Mouse (Mus musculus) neural tube, embryonic 11.5 days (tissue): ENCODE data around the gene 5730596B20Rik. TPM values are rescaled to one million over a fixed set of nuclear protein-coding genes. Genes with fewer than 3 reads are reported as not detected.

ENCODE experiments used
- ATAC-seq: fragments of 200-750 bp; cut with Nextera tagmentation; 2 replicates; pipeline ENCODE4 v1.8.0; 2017; ENCODE audit warnings: moderate number of reproducible peaks, mild to moderate bottlenecking, moderate TSS enrichment, moderate library complexity; ENCODE audit not compliant: insufficient read depth, low FRiP score, low TSS enrichment
- DNase-seq: peaks from one replicate; pipeline ENCODE4 v3.0.0-alpha.2; 2015; ENCODE audit warnings: low spot score
- H3K27ac ChIP-seq: fragments of 300-500 bp; sonication (generic); 2 replicates; pipeline ENCODE4 v1.5.1; 2014; ENCODE audit warnings: low read depth, mild to moderate bottlenecking, low read length
- H3K27me3 ChIP-seq: fragments of 300-500 bp; sonication (generic); 2 replicates; pipeline ENCODE4 v1.6.1; 2014; ENCODE audit warnings: mild to moderate bottlenecking, low read length, mixed read lengths; ENCODE audit not compliant: control insufficient read depth, insufficient read depth
- H3K36me3 ChIP-seq: fragments of 300-500 bp; sonication (generic); 2 replicates; pipeline ENCODE4 v1.6.1; 2014; ENCODE audit warnings: mild to moderate bottlenecking, low read length, moderate library complexity, mixed read lengths; ENCODE audit not compliant: control insufficient read depth, insufficient read depth
- H3K4me1 ChIP-seq: fragments of 300-500 bp; sonication (generic); 2 replicates; pipeline ENCODE4 v1.6.1; 2014; ENCODE audit warnings: low read length, mixed read lengths; ENCODE audit not compliant: control insufficient read depth, insufficient read depth
- H3K4me2 ChIP-seq: fragments of 300-500 bp; sonication (generic); 2 replicates; pipeline ENCODE4 v1.6.1; 2014; ENCODE audit warnings: low read depth, mild to moderate bottlenecking, moderate library complexity
- H3K4me3 ChIP-seq: fragments of 300-500 bp; sonication (generic); 2 replicates; pipeline ENCODE4 v1.5.1; 2014; ENCODE audit warnings: low read depth, low read length
- H3K9ac ChIP-seq: fragments of 300-500 bp; sonication (generic); 2 replicates; pipeline ENCODE4 v1.6.1; 2014; ENCODE audit warnings: mild to moderate bottlenecking, low read length
- H3K9me3 ChIP-seq: fragments of 300-500 bp; sonication (generic); 2 replicates; pipeline ENCODE4 v1.6.1; 2016; ENCODE audit warnings: low read length; ENCODE audit not compliant: control insufficient read depth
- WGBS: fragments of 180-500 bp; shearing (Covaris S2); extraction: QIAGEN DNeasy Blood & Tissue Kit; methylation state at CpG from one replicate; pipeline ENCODE4 v1.1.7; 2014; 5-methylcytosine and 5-hydroxymethylcytosine counted together
- polyA plus RNA-seq: library from polyadenylated mRNA; unstranded; fragments of >200 nt; fragmentation: Nextera tagmentation; extraction: Ambion mirVana; gene quantifications from 2 replicates; pipeline ENCODE4 v1.2.1, GENCODE M21; 2014

Gene 5730596B20Rik
- polyA plus RNA-seq, 1 experiment from 2014 or later, result 4.5 TPM

DNA sequence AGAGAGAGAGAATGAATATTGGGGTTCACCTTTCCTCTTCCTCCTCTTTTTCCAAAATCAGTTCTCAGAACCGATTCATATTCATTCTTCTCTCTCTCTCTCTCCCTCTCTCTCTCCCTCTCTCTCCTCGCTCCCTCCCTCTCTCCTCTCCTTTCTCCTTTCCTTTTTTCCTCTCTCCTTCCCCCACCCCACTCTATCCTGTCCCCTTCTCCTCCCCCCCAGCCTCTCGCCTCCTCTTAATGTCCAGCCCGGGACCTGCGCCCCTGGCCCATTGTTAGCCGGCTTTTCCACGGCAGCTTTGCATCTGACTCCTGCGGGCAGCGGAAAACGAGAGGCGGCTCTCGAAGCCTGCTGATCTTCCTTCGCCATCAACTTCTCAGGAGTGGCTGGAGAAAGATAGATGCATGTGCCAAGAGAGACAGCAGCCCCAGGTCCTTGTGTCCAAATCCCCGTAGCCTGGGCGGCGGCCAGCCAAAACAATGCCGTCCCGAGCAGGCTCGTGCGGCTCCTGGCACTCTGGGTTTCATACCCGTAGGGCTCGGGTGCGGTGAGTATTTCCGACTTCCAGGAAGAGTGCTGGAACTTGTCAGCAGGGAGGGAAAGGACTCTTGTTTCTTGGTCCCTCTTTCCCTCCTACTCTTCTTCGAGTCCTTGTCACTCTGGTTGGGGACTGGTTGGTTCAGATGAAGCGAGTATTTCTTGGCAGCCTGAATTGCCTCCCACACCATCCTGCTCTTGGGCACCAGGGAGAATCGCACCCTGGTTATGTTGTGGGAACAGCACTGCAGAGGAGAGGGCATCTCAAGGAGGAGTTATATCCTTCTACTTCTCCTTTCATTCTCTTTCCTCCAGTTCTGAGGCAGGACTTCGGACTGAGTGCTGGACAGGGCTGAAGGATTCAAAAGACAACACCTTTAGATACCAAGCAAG, 11.6 kb upstream of the 5730596B20Rik start:
- Histone ChIP-seq H3K4me2 (peak overlapping the region; percentile 78), H3K9me3 (no peaks in the 10 kb centered on the region)

DNA sequence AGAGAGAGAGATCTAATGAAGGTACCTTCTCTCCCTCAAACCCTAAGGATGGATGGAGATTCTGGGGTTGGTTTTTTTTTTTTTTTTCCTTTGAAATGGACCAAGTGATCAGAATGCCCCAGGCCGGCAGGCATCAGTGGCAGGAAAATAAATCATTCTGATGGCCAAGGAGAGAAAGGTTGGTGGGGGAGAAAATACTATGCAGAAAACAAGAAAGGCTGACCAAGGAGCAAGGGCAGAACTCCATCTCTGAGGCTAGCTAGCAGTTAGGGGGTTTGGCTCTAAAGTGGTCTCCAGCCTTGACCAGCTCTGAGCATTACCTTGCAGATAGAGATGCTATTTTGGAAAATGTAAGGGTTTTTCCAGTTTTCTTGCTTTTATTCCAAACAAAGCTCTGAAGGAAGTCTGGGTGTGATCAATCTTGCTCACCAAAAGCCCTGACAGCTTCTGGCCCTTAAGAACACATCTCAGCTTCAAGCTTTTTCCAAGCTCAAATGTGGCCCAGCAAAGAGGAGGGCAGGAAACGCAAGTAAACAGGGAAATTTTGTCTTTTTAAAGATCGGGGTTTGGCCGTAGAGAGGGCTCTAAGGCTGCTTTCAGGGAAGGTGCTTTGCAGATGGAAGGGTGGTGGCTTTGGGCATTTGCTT, 10.7 kb upstream of the 5730596B20Rik start:
- Histone ChIP-seq H3K4me1 (peaks cover 52% of the 10 kb centered on the region), H3K9me3 (no peaks in the 10 kb centered on the region), H3K9ac (peak overlapping the region; percentile 99), H3K4me2 (peak overlapping the region; percentile 78), H3K36me3 (peaks cover 5% of the 10 kb centered on the region; the same call in 1 of the 2 replicates), H3K27ac (peak overlapping the region; percentile 100), H3K4me3 (peak overlapping the region; percentile 91), H3K27me3 (no peaks in the 10 kb centered on the region)
- DNase-seq (peak; percentile 68), ATAC-seq (no peak)
- 2% methylated on average over 4 of the region's 4 CpGs for WGBS

More for the DNA sequence above, 11.6 kb upstream of the 5730596B20Rik start:
- Histone ChIP-seq H3K9ac (peak overlapping the region; percentile 99), H3K36me3 (peaks cover 5% of the 10 kb centered on the region; the same call in 1 of the 2 replicates), H3K4me1 (peaks cover 44% of the 10 kb centered on the region), H3K27ac (peak overlapping the region; percentile 100), H3K4me3 (peak overlapping the region; percentile 91), H3K27me3 (no peaks in the 10 kb centered on the region)
- under 1% methylated on average over 28 of the region's 28 CpGs for WGBS
- ATAC-seq (no peak), DNase-seq (peak; percentile 74)

DNA sequence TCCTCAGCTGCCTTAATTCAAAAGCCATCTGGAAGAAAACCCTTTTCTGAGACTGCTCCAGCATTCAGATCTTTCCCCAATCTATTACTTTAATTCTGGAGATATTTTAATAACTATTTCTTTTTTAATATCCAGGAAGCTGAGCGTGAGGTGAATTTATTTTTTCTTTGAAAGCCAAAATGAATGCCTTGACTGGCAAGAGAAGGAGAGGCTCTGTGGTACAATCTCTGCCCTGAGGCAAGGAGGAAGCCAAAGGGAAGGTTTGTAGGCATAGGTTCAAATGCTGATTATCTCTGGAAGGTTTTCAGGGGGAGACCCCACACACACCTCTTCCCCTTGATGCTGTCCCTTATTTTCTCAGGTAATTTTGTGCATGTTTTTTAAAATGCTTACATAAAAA, 10.1 kb upstream of the 5730596B20Rik start:
- Histone ChIP-seq H3K4me1 (peaks cover 55% of the 10 kb centered on the region), H3K27me3 (no peaks in the 10 kb centered on the region), H3K4me3 (peak overlapping the region; percentile 91), H3K36me3 (peaks cover 7% of the 10 kb centered on the region), H3K9me3 (no peaks in the 10 kb centered on the region), H3K9ac (peak overlapping the region; percentile 99), H3K4me2 (peak overlapping the region; percentile 78), H3K27ac (peak overlapping the region; percentile 100)
- no peak for DNase-seq
- WGBS, result 21% methylated on average over 1 of the region's 1 CpGs
- no peak for ATAC-seq

DNA sequence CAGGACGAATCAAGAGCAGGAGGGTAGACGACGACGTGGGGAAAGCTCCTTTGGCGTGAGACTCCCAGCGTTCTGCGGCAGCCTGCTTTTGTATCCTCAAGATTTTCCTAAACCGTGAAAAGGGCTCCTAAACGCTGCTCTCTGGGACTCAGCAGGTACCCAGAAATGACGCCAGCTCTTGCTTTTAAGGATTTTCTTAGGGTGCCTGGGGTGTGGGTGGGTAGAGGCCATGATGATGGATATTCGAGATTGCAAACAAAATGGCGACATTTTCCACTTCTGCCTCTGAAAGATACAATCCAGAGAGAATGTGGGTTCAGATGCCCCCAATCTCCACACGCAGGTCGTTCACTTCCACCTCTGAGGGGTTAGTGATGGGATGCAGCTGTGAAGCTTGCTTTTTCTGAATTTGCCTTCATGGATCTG, 9.5 kb upstream of the 5730596B20Rik start:
- Histone ChIP-seq H3K27me3 (no peaks in the 10 kb centered on the region), H3K4me2 (peak overlapping the region; percentile 78), H3K4me1 (peaks cover 55% of the 10 kb centered on the region), H3K9me3 (no peaks in the 10 kb centered on the region), H3K9ac (peak overlapping the region; percentile 99), H3K27ac (peak overlapping the region; percentile 100), H3K4me3 (peak overlapping the region; percentile 91), H3K36me3 (peaks cover 8% of the 10 kb centered on the region)
- 2% methylated on average over 14 of the region's 14 CpGs for WGBS
- ATAC-seq (no peak), DNase-seq (peak; percentile 73)

DNA sequence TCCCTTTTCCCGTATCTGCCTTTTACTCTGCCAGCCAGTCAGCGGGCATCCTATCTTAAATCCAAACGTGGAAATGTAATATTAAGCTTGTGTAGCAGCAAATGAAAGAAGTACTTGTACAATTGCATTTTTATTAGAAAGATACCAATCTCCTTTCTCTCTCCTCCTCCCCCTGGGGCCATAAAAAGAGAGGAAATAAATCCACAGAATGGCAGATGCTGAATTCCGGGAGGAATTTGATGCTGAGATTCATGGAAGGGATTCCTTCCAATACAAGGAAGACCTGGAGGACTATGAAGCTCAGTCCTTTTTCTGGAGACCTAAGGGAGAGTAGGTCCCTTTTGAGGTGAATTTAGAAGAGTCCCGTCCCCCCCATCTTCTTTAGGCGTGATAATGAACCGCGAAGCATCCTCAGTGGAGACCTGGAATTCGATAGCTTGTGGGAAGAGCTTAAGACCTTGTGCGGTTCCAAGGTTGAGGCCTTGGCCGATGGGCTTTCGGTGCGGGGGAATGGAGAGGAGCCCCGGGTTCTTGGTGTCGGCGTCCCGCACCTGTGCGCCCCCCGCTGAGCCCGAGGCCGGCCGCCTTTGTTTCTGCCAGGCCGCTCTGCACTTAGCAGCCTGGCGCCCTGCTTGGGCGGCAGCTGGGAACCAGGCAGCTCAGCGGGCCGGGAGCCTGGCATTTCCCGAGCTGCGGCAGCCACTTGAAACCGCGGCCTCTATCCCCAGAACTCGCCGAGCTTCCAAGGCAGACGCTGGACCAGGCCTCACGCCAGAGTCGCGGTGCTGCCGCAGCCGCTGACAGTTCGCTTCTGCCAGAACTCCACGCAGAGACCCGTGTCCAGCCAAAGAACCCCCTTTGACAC, 8.9 kb upstream of the 5730596B20Rik start:
- peak overlapping the region; percentile 99 for H3K9ac ChIP-seq
- H3K36me3 ChIP-seq, result peaks cover 8% of the 10 kb centered on the region
- peaks cover 52% of the 10 kb centered on the region for H3K4me1 ChIP-seq
- no peaks in the 10 kb centered on the region for H3K9me3 ChIP-seq
- peak overlapping the region; percentile 78 for H3K4me2 ChIP-seq
- DNase-seq (peak; percentile 81), ATAC-seq (no peak)
- WGBS, result under 1% methylated on average over 42 of the region's 42 CpGs
- H3K27ac ChIP-seq, result peak overlapping the region; percentile 100
- H3K4me3 ChIP-seq, result peak overlapping the region; percentile 91
- no peaks in the 10 kb centered on the region for H3K27me3 ChIP-seq

DNA sequence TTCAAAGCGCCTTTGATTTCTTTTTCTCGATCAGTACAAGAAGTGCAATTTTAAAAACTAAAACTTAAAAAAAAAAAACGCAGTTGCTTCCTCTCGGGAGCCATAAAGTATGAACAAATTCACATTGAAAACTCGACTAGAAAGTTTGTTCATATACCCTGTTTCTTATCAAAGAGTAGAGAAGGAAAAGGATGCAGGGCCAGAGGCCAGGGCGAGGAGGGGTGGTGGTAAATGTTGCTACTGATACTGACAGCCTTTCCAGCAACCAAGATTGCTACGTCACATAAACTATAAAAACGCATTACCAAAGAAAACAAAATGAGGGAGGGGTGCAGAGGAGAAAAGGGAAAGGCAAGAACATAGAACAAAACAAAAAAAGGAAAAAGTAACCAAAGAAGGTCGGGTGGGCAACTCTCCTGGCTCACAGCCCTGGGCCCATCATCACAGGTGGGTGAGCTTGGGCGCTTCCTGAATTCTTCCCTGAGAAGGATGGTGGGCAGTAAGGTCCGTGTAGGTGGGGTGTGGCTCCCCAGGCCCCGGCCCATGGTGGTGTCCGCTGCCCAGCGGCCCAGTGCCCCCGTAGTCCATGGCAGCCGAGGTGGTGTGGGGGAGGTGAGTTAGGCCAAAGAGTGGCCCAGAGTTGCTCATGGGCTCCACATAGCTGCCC, 7.7 kb upstream of the 5730596B20Rik start:
- DNase-seq, result peak; percentile 40
- Histone ChIP-seq H3K4me1 (peaks cover 61% of the 10 kb centered on the region), H3K9me3 (no peaks in the 10 kb centered on the region), H3K4me3 (peak overlapping the region; percentile 91), H3K36me3 (peaks cover 8% of the 10 kb centered on the region), H3K4me2 (peak overlapping the region; percentile 78), H3K9ac (peak overlapping the region; percentile 99), H3K27ac (peak overlapping the region; percentile 100), H3K27me3 (no peaks in the 10 kb centered on the region)
- 9% methylated on average over 16 of the region's 16 CpGs for WGBS
- ATAC-seq, result no peak

DNA sequence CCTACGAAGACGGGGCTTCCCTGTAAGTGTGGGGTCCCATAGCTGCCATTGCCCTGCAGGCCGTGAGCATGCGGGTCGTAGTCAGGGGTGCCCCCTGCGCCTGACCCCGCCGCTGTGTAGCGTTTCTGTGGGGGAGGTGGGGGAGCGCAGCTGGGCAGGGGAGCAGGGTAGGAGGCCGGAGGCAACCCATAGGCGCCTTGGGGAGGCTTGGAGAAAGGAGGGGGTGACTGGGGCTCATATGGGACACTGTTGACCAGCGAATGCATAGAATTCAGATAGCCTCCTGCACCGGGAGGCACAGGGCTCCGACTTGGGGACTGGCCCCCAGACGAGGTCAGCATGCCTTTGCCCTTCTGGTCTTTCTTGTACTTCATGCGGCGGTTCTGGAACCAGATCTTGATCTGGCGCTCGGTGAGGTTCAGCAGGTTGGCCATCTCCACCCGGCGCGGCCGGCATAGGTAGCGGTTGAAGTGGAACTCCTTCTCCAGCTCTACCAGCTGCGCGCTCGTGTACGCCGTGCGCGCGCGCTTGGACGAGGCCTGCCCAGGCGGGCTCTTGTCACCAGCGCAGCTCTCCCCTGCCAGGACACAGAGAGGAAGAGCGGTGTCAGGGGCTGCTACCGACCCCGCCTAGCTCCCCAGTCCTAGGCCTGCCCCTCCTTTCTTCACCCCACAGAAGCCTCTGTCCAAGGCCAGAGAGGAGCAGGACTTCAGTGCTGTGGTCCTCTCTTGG, 7.0 kb upstream of the 5730596B20Rik start:
- Histone ChIP-seq H3K4me2 (peak overlapping the region; percentile 78), H3K4me3 (peak overlapping the region; percentile 91), H3K27me3 (no peaks in the 10 kb centered on the region), H3K9ac (peak overlapping the region; percentile 99), H3K36me3 (peaks cover 8% of the 10 kb centered on the region), H3K9me3 (no peaks in the 10 kb centered on the region), H3K27ac (peak overlapping the region; percentile 100), H3K4me1 (peaks cover 61% of the 10 kb centered on the region)
- DNase-seq (peak; percentile 81), ATAC-seq (no peak)
- 2% methylated on average over 40 of the region's 40 CpGs for WGBS
